Mouse (Mus musculus): ENCODE results near the gene Col4a3bp. TPM values are rescaled to one million over a fixed set of nuclear protein-coding genes. Genes with fewer than 3 reads are reported as not detected.

Col4a3bp gene
- total and polyA plus RNA-seq, 2 experiments from 2014 or later: 9.5 to 35.0 TPM

- Histone ChIP-seq H3K4me2 (ENCODE audit: low read depth, low read length) (no peak overlapping the region), H3K4me1 (ENCODE audit: insufficient read depth, low read length) (no peaks in the 10 kb centered on the region), H3K36me3 (ENCODE audit: insufficient read depth, low read length) (no peaks in the 10 kb centered on the region), H3K9me3 (ENCODE audit: low read length) (no peaks in the 10 kb centered on the region), H3K27ac (no peak overlapping the region), H3K4me3 (ENCODE audit: low read length) (no peak overlapping the region), H3K27me3 (ENCODE audit: insufficient read depth, low read length) (no peaks in the 10 kb centered on the region), H3K9ac (replicated peaks; ENCODE audit: low read length) (no peak overlapping the region)
- DNase-seq (ENCODE audit: low spot score): no peak
- 79% methylated on average over 1 of the region's 1 CpGs for WGBS
- ATAC-seq: no peak
- no peak for TF ChIP-seq CTCF (IDR thresholded peaks at IDR 0.05; ENCODE audit: low read depth)
Measured at GRCm38 (mm10) chr13:96511262-96511661, 31.2 kb upstream of the Col4a3bp start.

GRCm38 (mm10) chr13:96511893-96512292, 30.5 kb upstream of the Col4a3bp start:
- Histone ChIP-seq H3K4me2 (ENCODE audit: low read depth, low read length) (no peak overlapping the region), H3K27me3 (ENCODE audit: insufficient read depth, low read length) (no peaks in the 10 kb centered on the region), H3K36me3 (ENCODE audit: insufficient read depth, low read length) (no peaks in the 10 kb centered on the region), H3K4me3 (ENCODE audit: low read length) (no peak overlapping the region), H3K27ac (no peak overlapping the region), H3K9ac (replicated peaks; ENCODE audit: low read length) (no peak overlapping the region), H3K4me1 (ENCODE audit: insufficient read depth, low read length) (no peaks in the 10 kb centered on the region), H3K9me3 (ENCODE audit: low read length) (no peaks in the 10 kb centered on the region)
- ATAC-seq: no peak
- no peak for DNase-seq (ENCODE audit: low spot score)
- TF ChIP-seq CTCF (IDR thresholded peaks at IDR 0.05; ENCODE audit: low read depth): no peak
- WGBS: 72% methylated on average over 5 of the region's 5 CpGs

- TF ChIP-seq CTCF (IDR thresholded peaks at IDR 0.05; ENCODE audit: low read depth): no peak
- Histone ChIP-seq H3K4me2 (ENCODE audit: low read depth, low read length) (no peak overlapping the region), H3K27me3 (ENCODE audit: insufficient read depth, low read length) (no peaks in the 10 kb centered on the region), H3K4me1 (ENCODE audit: insufficient read depth, low read length) (no peaks in the 10 kb centered on the region), H3K27ac (no peak overlapping the region), H3K9me3 (ENCODE audit: low read length) (no peaks in the 10 kb centered on the region), H3K9ac (replicated peaks; ENCODE audit: low read length) (no peak overlapping the region), H3K36me3 (ENCODE audit: insufficient read depth, low read length) (no peaks in the 10 kb centered on the region), H3K4me3 (ENCODE audit: low read length) (no peak overlapping the region)
- DNase-seq (ENCODE audit: low spot score) (no peak), ATAC-seq (no peak)
- 86% methylated on average over 5 of the region's 5 CpGs for WGBS
Measured at GRCm38 (mm10) chr13:96514154-96514942, 28.1 kb upstream of the Col4a3bp start.

GRCm38 (mm10) chr13:96516249-96516648, 26.2 kb upstream of the Col4a3bp start:
- no peak for TF ChIP-seq CTCF (IDR thresholded peaks at IDR 0.05; ENCODE audit: low read depth)
- Histone ChIP-seq H3K4me3 (ENCODE audit: low read length) (no peak overlapping the region), H3K9me3 (ENCODE audit: low read length) (no peaks in the 10 kb centered on the region), H3K27ac (no peak overlapping the region), H3K27me3 (ENCODE audit: insufficient read depth, low read length) (no peaks in the 10 kb centered on the region), H3K4me2 (ENCODE audit: low read depth, low read length) (no peak overlapping the region), H3K9ac (replicated peaks; ENCODE audit: low read length) (no peak overlapping the region), H3K36me3 (ENCODE audit: insufficient read depth, low read length) (no peaks in the 10 kb centered on the region), H3K4me1 (ENCODE audit: insufficient read depth, low read length) (no peaks in the 10 kb centered on the region)
- DNase-seq (ENCODE audit: low spot score): no peak
- 96% methylated on average over 9 of the region's 9 CpGs for WGBS
- no peak for ATAC-seq

GRCm38 (mm10) chr13:96517335-96517734, 25.1 kb upstream of the Col4a3bp start:
- no peaks in the 10 kb centered on the region for H3K27me3 ChIP-seq (ENCODE audit: insufficient read depth, low read length)
- no peaks in the 10 kb centered on the region for H3K9me3 ChIP-seq (ENCODE audit: low read length)
- no peak overlapping the region for H3K9ac ChIP-seq (replicated peaks; ENCODE audit: low read length)
- TF ChIP-seq CTCF (IDR thresholded peaks at IDR 0.05; ENCODE audit: low read depth): no peak
- no peak overlapping the region for H3K27ac ChIP-seq
- no peaks in the 10 kb centered on the region for H3K4me1 ChIP-seq (ENCODE audit: insufficient read depth, low read length)
- no peak for DNase-seq (ENCODE audit: low spot score)
- no peak overlapping the region for H3K4me3 ChIP-seq (ENCODE audit: low read length)
- WGBS: 86% methylated on average over 2 of the region's 2 CpGs
- no peaks in the 10 kb centered on the region for H3K36me3 ChIP-seq (ENCODE audit: insufficient read depth, low read length)
- ATAC-seq: no peak
- no peak overlapping the region for H3K4me2 ChIP-seq (ENCODE audit: low read depth, low read length)

- DNase-seq (ENCODE audit: low spot score): no peak
- no peaks in the 10 kb centered on the region for H3K9me3 ChIP-seq (ENCODE audit: low read length)
- no peaks in the 10 kb centered on the region for H3K27me3 ChIP-seq (ENCODE audit: insufficient read depth, low read length)
- no peak overlapping the region for H3K4me2 ChIP-seq (ENCODE audit: low read depth, low read length)
- H3K4me1 ChIP-seq (ENCODE audit: insufficient read depth, low read length): no peaks in the 10 kb centered on the region
- H3K36me3 ChIP-seq (ENCODE audit: insufficient read depth, low read length): no peaks in the 10 kb centered on the region
- no peak for TF ChIP-seq CTCF (IDR thresholded peaks at IDR 0.05; ENCODE audit: low read depth)
- WGBS: 95% methylated on average over 3 of the region's 3 CpGs
- H3K27ac ChIP-seq: no peak overlapping the region
- ATAC-seq: no peak
- no peak overlapping the region for H3K9ac ChIP-seq (replicated peaks; ENCODE audit: low read length)
- no peak overlapping the region for H3K4me3 ChIP-seq (ENCODE audit: low read length)
Measured at GRCm38 (mm10) chr13:96521294-96521693, 21.1 kb upstream of the Col4a3bp start.

GRCm38 (mm10) chr13:96527022-96527421, 15.4 kb upstream of the Col4a3bp start:
- DNase-seq (ENCODE audit: low spot score): no peak
- no peak overlapping the region for H3K4me3 ChIP-seq (ENCODE audit: low read length)
- no peak for ATAC-seq
- no peaks in the 10 kb centered on the region for H3K4me1 ChIP-seq (ENCODE audit: insufficient read depth, low read length)
- TF ChIP-seq CTCF (IDR thresholded peaks at IDR 0.05; ENCODE audit: low read depth): no peak
- H3K9ac ChIP-seq (replicated peaks; ENCODE audit: low read length): no peak overlapping the region
- H3K4me2 ChIP-seq (ENCODE audit: low read depth, low read length): no peak overlapping the region
- H3K27me3 ChIP-seq (ENCODE audit: insufficient read depth, low read length): no peaks in the 10 kb centered on the region
- WGBS: 92% methylated on average over 3 of the region's 3 CpGs
- no peaks in the 10 kb centered on the region for H3K36me3 ChIP-seq (ENCODE audit: insufficient read depth, low read length)
- H3K27ac ChIP-seq: no peak overlapping the region
- no peaks in the 10 kb centered on the region for H3K9me3 ChIP-seq (ENCODE audit: low read length)
